Mouse (Mus musculus) MEL (cell line): ENCODE measurements at regions not wholly inside any gene's neighbourhood (a gene's known extent, or its start where the extent isn't known, plus 50 kb on each side); places are given as distances from the start of the nearest gene placed in this dataset.

Experiments used
- BHLHE40 ChIP-seq: IDR thresholded peaks from 2 replicates; pipeline ENCODE4 v1.6.1; 2012; ENCODE audit warnings: low read depth, mild to moderate bottlenecking, inconsistent platforms, low read length, improper control_type of control experiment, borderline replicate concordance
- CTCF ChIP-seq, 3 experiments: IDR thresholded peaks in 2 of 3; conservative IDR thresholded peaks in 1 of 3; 2 replicates each; pipeline ENCODE4 v1.5.1; 2011 to 2012; ENCODE audit warnings: low read length in 3 of 3, low read depth in 2 of 3, mild to moderate bottlenecking in 2 of 3, improper control_type of control experiment in 1 of 3, inconsistent platforms in 1 of 3, mixed read lengths in 1 of 3, moderate library complexity in 1 of 3; ENCODE audit not compliant: control insufficient read depth in 1 of 3, insufficient read depth in 1 of 3, poor library complexity in 1 of 3, severe bottlenecking in 1 of 3
- ELF1 ChIP-seq: IDR thresholded peaks from 2 replicates; pipeline ENCODE4 v1.6.1; 2014; ENCODE audit warnings: low read depth, mild to moderate bottlenecking, inconsistent platforms, low read length, improper control_type of control experiment, moderate library complexity
- EP300 ChIP-seq, 2 experiments: IDR thresholded peaks; 2 replicates each; pipeline ENCODE4 v1.6.1; 2011; ENCODE audit warnings: improper control_type of control experiment in 2 of 2, low read length in 2 of 2, low read depth in 1 of 2, mild to moderate bottlenecking in 1 of 2
- GATA1 ChIP-seq: IDR thresholded peaks from 2 replicates; pipeline ENCODE4 v1.6.1; 2011; ENCODE audit warnings: low read depth, low read length, improper control_type of control experiment
- HCFC1 ChIP-seq: IDR thresholded peaks from 2 replicates; pipeline ENCODE4 v1.6.1; 2012; ENCODE audit warnings: low read depth, mild to moderate bottlenecking, inconsistent platforms, low read length, improper control_type of control experiment, moderate library complexity
- MEF2A ChIP-seq: IDR thresholded peaks from 2 replicates; pipeline ENCODE4 v1.6.1; 2014; ENCODE audit warnings: low read depth, mild to moderate bottlenecking, inconsistent platforms, low read length, improper control_type of control experiment; ENCODE audit not compliant: poor library complexity, insufficient replicate concordance, severe bottlenecking; ENCODE audit errors: extremely low read depth
- POLR2A ChIP-seq, 2 experiments: IDR thresholded peaks; 2 replicates each; pipeline ENCODE4 v1.6.1; 2011 to 2012; ENCODE audit warnings: low read length in 2 of 2, mild to moderate bottlenecking in 2 of 2, control low read depth in 1 of 2, improper control_type of control experiment in 1 of 2, low read depth in 1 of 2, moderate library complexity in 1 of 2; ENCODE audit not compliant: control insufficient read depth in 1 of 2, insufficient read depth in 1 of 2, poor library complexity in 1 of 2
- POLR2AphosphoS2 ChIP-seq: IDR thresholded peaks from 2 replicates; pipeline ENCODE4 v1.6.1; 2011; ENCODE audit warnings: low read length, improper control_type of control experiment
- SIN3A ChIP-seq: IDR thresholded peaks from 2 replicates; pipeline ENCODE4 v1.6.1; 2012; ENCODE audit warnings: low read length, improper control_type of control experiment, inconsistent platforms
- TAL1 ChIP-seq: IDR thresholded peaks from 2 replicates; pipeline ENCODE4 v1.6.1; 2012; ENCODE audit warnings: mild to moderate bottlenecking, inconsistent platforms, low read length, moderate library complexity, mixed read lengths
- TBP ChIP-seq: IDR thresholded peaks from 2 replicates; pipeline ENCODE4 v1.8.0; 2011; ENCODE audit warnings: low read depth, low read length, improper control_type of control experiment
- USF2 ChIP-seq, 2 experiments: IDR thresholded peaks; 2 replicates each; pipeline ENCODE4 v1.6.1; 2011 to 2012; ENCODE audit warnings: improper control_type of control experiment in 2 of 2, low read length in 2 of 2, borderline replicate concordance in 1 of 2, inconsistent platforms in 1 of 2, low read depth in 1 of 2, mild to moderate bottlenecking in 1 of 2; ENCODE audit not compliant: insufficient read depth in 1 of 2
- ZC3H11A ChIP-seq: IDR thresholded peaks from 2 replicates; pipeline ENCODE4 v1.6.1; 2012; ENCODE audit warnings: low read depth, mild to moderate bottlenecking, inconsistent platforms, low read length, improper control_type of control experiment

- TF ChIP-seq SIN3A (no peak), BHLHE40 (no peak), ELF1 (no peak), USF2 (IDR thresholded peaks at IDR 0.05; ENCODE audit: borderline replicate concordance in 1 of 2, insufficient read depth in 1 of 2, low read depth in 1 of 2, low read length in 2 of 2) (no peak), CTCF (IDR thresholded peaks at IDR 0.05 in 2 of 3, conservative IDR thresholded peaks at IDR 0.05 in 1 of 3; ENCODE audit: control insufficient read depth in 1 of 3, insufficient read depth in 1 of 3, low read depth in 2 of 3, low read length in 3 of 3, poor library complexity in 1 of 3, severe bottlenecking in 1 of 3) (no peak), GATA1 (no peak), TBP (no peak), TAL1 (no peak), ZC3H11A (no peak), HCFC1 (no peak), POLR2AphosphoS2 (no peak), MEF2A (no peak), EP300 (IDR thresholded peaks at IDR 0.05; ENCODE audit: low read depth in 1 of 2, low read length in 2 of 2) (no peak), POLR2A (IDR thresholded peaks at IDR 0.05; ENCODE audit: control insufficient read depth in 1 of 2, insufficient read depth in 1 of 2, low read depth in 1 of 2, low read length in 2 of 2, poor library complexity in 1 of 2) (no peak)
Observed at GRCm38 (mm10) chrX:12502364-12502763, 85.2 kb upstream of the Atp6ap2 start.
